Mouse (Mus musculus) ES-E14 (cell line): ENCODE measurements around the gene Txndc2.

ENCODE experiments used
- CHD2 ChIP-seq: IDR thresholded peaks from 2 replicates; pipeline ENCODE4 v1.6.1; 2014; ENCODE audit warnings: mild to moderate bottlenecking, low read depth, low read length, inconsistent platforms
- MAFK ChIP-seq: IDR thresholded peaks from 2 replicates; pipeline ENCODE4 v1.6.1; 2014; ENCODE audit warnings: mild to moderate bottlenecking, low read depth, low read length, inconsistent platforms; ENCODE audit not compliant: insufficient read depth
- ZNF384 ChIP-seq: IDR thresholded peaks from 2 replicates; pipeline ENCODE4 v1.6.1; 2012; ENCODE audit warnings: low read depth, low read length, inconsistent platforms

DNA sequence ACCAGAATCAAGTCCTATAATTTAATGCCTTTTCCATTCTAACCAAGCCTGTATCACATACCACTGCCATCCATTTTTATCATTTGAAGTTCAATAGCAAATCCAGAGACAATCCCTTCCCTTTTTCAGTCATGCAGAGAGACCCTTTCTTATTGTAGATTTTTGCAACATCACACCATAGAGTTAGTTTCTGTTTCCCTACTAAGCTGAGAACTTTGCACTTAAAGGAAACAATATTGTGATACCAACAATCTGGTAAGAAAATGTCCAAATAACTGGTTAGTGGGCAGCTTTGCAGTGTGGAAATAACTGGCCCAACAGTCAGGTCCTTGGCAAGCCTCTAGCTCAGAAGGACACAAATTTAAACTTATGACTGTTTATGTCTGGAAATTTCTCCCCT lies 37.1 kb downstream of the Txndc2 start:
- TF ChIP-seq CHD2 (no peak), MAFK (no peak), ZNF384 (no peak)
